Mouse (Mus musculus): ENCODE measurements at regions not wholly inside any gene's neighbourhood (a gene's known extent, or its start where the extent isn't known, plus 50 kb on each side); places are given as distances from the start of the nearest gene placed in this dataset.

DNA sequence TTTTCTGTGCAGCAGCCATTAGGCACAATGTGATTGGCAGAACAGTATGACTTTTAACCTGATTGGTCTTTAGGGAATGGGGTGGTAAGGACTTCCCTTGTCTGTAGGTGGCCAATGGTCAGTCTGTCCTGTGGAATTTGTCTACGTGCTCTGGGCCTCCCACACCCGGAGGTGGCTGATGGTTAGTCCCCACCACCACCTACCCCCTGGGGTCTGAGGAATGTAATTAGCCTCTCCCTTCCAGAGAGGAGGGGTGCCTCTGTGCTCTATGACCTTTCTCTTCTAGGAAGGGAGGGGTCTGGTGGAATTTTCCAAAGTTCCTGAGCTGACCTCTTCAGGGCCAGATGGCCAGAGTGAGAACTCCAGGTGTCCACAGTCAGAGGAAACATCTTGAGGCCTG lies 101.6 kb downstream of the Tmem17 start:
- no peaks in the 10 kb centered on the region; the same call in 1 of the 2 replicates for H3K36me3 ChIP-seq (ENCODE audit: control insufficient read depth, insufficient read depth, low read length, poor library complexity, severe bottlenecking)
- peaks cover 11 to 22% of the 10 kb centered on the region in 2 experiments for H3K4me1 ChIP-seq (ENCODE audit: control insufficient read depth in 2 of 2, insufficient read depth in 2 of 2, low read length in 2 of 2, poor library complexity in 1 of 2)
- H3K4me3 ChIP-seq (ENCODE audit: insufficient read depth in 1 of 2, low read depth in 1 of 2, low read length in 2 of 2, poor library complexity in 1 of 2, severe bottlenecking in 1 of 2) = no peak overlapping the region
- in situ Hi-C loops (cut with MboI; ENCODE audit: low sequenced_read_pairs in 2 of 2, unreplicated experiment in 2 of 2) = no loop called here
- H3K9ac ChIP-seq (ENCODE audit: insufficient read depth, low read depth, low read length, poor library complexity, severe bottlenecking) = no peak overlapping the region
- H3K9me3 ChIP-seq (ENCODE audit: control insufficient read depth, insufficient read depth, low read depth, low read length) = no peaks in the 10 kb centered on the region
- peak overlapping the region; percentile 45; the same call in 1 of the 2 replicates for H3K27ac ChIP-seq (ENCODE audit: insufficient read depth, low read depth, low read length, poor library complexity, severe bottlenecking)
- TF ChIP-seq CHD2 (IDR thresholded peaks at IDR 0.05; ENCODE audit: low read depth, low read length) (no peak), HCFC1 (IDR thresholded peaks at IDR 0.05; ENCODE audit: borderline replicate concordance, insufficient read depth, low read length) (no peak), MAFK (IDR thresholded peaks at IDR 0.05; ENCODE audit: insufficient read depth, low read depth, low read length) (no peak), ZNF384 (IDR thresholded peaks at IDR 0.05; ENCODE audit: low read depth, low read length) (no peak), ZC3H11A (IDR thresholded peaks at IDR 0.05; ENCODE audit: borderline replicate concordance, low read depth, low read length) (no peak)
- no peak for DNase-seq (ENCODE audit: low read depth, low spot score)

DNA sequence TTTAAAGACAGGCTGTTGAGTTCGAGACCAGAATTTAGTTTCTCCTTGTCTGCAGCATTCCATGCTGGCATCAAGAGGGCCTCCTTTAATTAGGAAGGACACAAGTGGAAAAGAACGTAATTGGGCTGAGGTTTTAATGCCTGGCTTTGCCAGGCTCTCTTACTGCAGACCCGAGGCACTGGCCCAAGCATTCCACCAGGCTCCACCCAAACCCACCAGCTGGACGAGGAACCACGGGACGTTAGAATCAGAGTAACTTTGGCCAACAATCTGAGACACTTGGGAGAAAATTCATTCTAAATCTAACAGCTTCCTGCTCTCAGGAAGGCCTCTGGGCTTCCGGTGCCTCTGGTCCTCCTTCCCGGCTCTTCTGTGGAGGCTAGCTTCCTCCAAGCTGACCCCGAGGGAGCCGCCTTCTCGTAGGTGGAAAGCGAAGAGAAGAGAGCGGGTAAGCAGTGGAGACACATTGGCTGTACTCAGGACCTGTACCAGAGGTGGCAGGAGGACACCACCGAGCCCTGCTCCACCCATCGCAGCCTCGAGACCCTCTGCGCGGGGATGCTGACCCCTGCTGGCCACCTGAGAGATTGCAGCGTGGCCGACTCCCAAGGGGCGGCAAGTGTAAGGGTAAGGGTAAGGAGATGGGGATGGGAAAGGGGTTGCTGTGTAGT lies 105.5 kb downstream of the Tmem17 start:
- Histone ChIP-seq H3K9me3 (ENCODE audit: control insufficient read depth, insufficient read depth, low read depth, low read length) (no peaks in the 10 kb centered on the region), H3K36me3 (ENCODE audit: control insufficient read depth, insufficient read depth, low read length, poor library complexity, severe bottlenecking) (no peaks in the 10 kb centered on the region; the same call in 1 of the 2 replicates), H3K9ac (ENCODE audit: insufficient read depth, low read depth, low read length, poor library complexity, severe bottlenecking) (peak overlapping the region; percentile 77), H3K4me3 (ENCODE audit: insufficient read depth in 1 of 2, low read depth in 1 of 2, low read length in 2 of 2, poor library complexity in 1 of 2, severe bottlenecking in 1 of 2) (peak overlapping the region; percentile 40 to 51), H3K4me1 (ENCODE audit: control insufficient read depth in 2 of 2, insufficient read depth in 2 of 2, low read length in 2 of 2, poor library complexity in 1 of 2) (peaks cover 11 to 27% of the 10 kb centered on the region in 2 experiments), H3K27ac (ENCODE audit: insufficient read depth, low read depth, low read length, poor library complexity, severe bottlenecking) (peak overlapping the region; percentile 86)
- DNase-seq (ENCODE audit: low read depth, low spot score) = no peak
- in situ Hi-C loops (cut with MboI; ENCODE audit: low sequenced_read_pairs in 2 of 2, unreplicated experiment in 2 of 2) = loop anchor here in 1 of 2 experiments (5.0 kb wide), 1 partner anchor 300 kb away; no protein-coding TSS in a partner anchor
- TF ChIP-seq ZNF384 (IDR thresholded peaks at IDR 0.05; ENCODE audit: low read depth, low read length) (no peak), CHD2 (IDR thresholded peaks at IDR 0.05; ENCODE audit: low read depth, low read length) (no peak), HCFC1 (IDR thresholded peaks at IDR 0.05; ENCODE audit: borderline replicate concordance, insufficient read depth, low read length) (no peak), ZC3H11A (IDR thresholded peaks at IDR 0.05; ENCODE audit: borderline replicate concordance, low read depth, low read length) (peak; percentile 96), MAFK (IDR thresholded peaks at IDR 0.05; ENCODE audit: insufficient read depth, low read depth, low read length) (no peak)

DNA sequence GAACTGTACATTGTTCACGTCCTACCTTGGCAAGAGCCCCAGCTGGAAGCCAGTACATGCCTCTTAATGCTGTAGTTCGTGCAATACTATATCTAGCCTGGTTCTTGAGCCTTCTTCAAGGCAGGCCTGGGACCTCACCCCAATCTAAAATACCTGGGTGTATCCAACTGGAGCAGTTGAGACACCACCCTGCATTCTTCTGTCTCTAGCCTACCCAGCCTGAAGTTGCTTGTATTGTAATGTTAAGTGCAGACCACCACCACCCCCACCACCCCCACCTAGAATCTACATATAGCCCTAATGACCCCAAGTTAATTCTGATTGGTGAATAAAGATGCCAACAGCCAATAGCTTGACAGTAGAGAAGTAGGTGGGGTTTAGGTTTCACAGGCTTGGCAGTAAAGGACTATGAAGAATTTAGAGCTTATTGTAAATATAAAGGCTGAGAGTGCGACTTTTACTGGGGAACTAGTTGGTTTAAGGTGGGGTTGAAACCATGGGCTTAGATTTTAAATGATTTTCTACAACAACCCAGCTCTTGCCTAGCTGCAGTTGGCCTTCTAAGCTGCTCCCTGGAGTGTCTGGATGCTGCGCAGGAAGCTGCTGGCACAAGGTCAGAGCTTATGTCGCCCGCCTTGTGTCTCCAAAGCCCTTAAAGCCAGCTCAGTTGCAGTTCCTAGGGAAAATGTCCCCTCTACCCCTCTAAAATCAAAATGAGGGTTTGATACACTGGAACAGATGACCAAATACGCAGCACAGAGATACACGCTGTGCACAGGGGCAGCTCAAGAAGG lies 109.2 kb downstream of the Tmem17 start:
- Histone ChIP-seq H3K36me3 (ENCODE audit: control insufficient read depth, insufficient read depth, low read length, poor library complexity, severe bottlenecking) (no peaks in the 10 kb centered on the region), H3K4me1 (ENCODE audit: control insufficient read depth in 2 of 2, insufficient read depth in 2 of 2, low read length in 2 of 2, poor library complexity in 1 of 2) (peaks cover 14 to 37% of the 10 kb centered on the region in 2 experiments), H3K9me3 (ENCODE audit: control insufficient read depth, insufficient read depth, low read depth, low read length) (no peaks in the 10 kb centered on the region), H3K27ac (ENCODE audit: insufficient read depth, low read depth, low read length, poor library complexity, severe bottlenecking) (peak overlapping the region; percentile 97), H3K9ac (ENCODE audit: insufficient read depth, low read depth, low read length, poor library complexity, severe bottlenecking) (peak overlapping the region; percentile 56; the same call in 1 of the 2 replicates), H3K4me3 (ENCODE audit: insufficient read depth in 1 of 2, low read depth in 1 of 2, low read length in 2 of 2, poor library complexity in 1 of 2, severe bottlenecking in 1 of 2) (peak overlapping the region; percentile 30 to 63)
- in situ Hi-C loops (cut with MboI; ENCODE audit: low sequenced_read_pairs in 2 of 2, unreplicated experiment in 2 of 2) = no loop called here
- DNase-seq (ENCODE audit: low read depth, low spot score) = no peak
- peak; percentile 66 for TF ChIP-seq CHD2 (IDR thresholded peaks at IDR 0.05; ENCODE audit: low read depth, low read length)
- no peak for TF ChIP-seq MAFK (IDR thresholded peaks at IDR 0.05; ENCODE audit: insufficient read depth, low read depth, low read length)

DNA sequence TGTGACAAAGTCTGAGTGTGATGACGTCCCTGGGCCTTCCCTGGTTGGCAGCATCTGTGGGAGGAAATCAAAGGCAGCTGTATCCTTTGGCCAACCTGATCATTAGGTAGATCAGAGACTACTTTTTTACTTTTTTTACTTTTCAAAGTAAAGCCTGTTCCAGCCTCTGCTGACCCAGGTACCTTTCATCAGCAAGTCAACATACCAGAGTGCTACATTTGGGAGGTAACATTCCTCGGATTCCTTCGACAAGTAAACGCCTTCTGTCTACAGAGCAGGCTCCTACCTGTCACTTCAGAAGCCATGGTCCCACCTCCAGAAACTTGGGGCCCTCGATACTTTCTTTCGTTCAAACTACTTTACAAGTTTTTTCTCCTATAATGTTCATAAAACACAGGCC lies 110.0 kb downstream of the Tmem17 start:
- Histone ChIP-seq H3K27ac (ENCODE audit: insufficient read depth, low read depth, low read length, poor library complexity, severe bottlenecking) (peak overlapping the region; percentile 91), H3K4me1 (ENCODE audit: control insufficient read depth in 2 of 2, insufficient read depth in 2 of 2, low read length in 2 of 2, poor library complexity in 1 of 2) (peaks cover 11 to 33% of the 10 kb centered on the region in 2 experiments), H3K9ac (ENCODE audit: insufficient read depth, low read depth, low read length, poor library complexity, severe bottlenecking) (no peak overlapping the region), H3K4me3 (ENCODE audit: insufficient read depth in 1 of 2, low read depth in 1 of 2, low read length in 2 of 2, poor library complexity in 1 of 2, severe bottlenecking in 1 of 2) (peak overlapping the region in 1 of 2 experiments; percentile 9; a peak in 2 of 4 replicates), H3K9me3 (ENCODE audit: control insufficient read depth, insufficient read depth, low read depth, low read length) (no peaks in the 10 kb centered on the region), H3K36me3 (ENCODE audit: control insufficient read depth, insufficient read depth, low read length, poor library complexity, severe bottlenecking) (no peaks in the 10 kb centered on the region)
- in situ Hi-C loops (cut with MboI; ENCODE audit: low sequenced_read_pairs in 2 of 2, unreplicated experiment in 2 of 2) = no loop called here
- no peak for DNase-seq (ENCODE audit: low read depth, low spot score)
- peak; percentile 35; the same call in 1 of the 2 replicates for TF ChIP-seq HCFC1 (IDR thresholded peaks at IDR 0.05; ENCODE audit: borderline replicate concordance, insufficient read depth, low read length)
- peak; percentile 72; the same call in 1 of the 2 replicates for TF ChIP-seq ZNF384 (IDR thresholded peaks at IDR 0.05; ENCODE audit: low read depth, low read length)
- TF ChIP-seq ZC3H11A (IDR thresholded peaks at IDR 0.05; ENCODE audit: borderline replicate concordance, low read depth, low read length) = no peak
- TF ChIP-seq MAFK (IDR thresholded peaks at IDR 0.05; ENCODE audit: insufficient read depth, low read depth, low read length) = no peak

Measured in ES-E14 (cell line).